Mouse (Mus musculus): ENCODE data around the gene Cntrob. TPM values are rescaled to one million over a fixed set of nuclear protein-coding genes. Genes with fewer than 3 reads are reported as not detected.

Cntrob gene
- total RNA-seq (2021) = 10 to 100 TPM; 11.2 to 15.6 TPM

DNA sequence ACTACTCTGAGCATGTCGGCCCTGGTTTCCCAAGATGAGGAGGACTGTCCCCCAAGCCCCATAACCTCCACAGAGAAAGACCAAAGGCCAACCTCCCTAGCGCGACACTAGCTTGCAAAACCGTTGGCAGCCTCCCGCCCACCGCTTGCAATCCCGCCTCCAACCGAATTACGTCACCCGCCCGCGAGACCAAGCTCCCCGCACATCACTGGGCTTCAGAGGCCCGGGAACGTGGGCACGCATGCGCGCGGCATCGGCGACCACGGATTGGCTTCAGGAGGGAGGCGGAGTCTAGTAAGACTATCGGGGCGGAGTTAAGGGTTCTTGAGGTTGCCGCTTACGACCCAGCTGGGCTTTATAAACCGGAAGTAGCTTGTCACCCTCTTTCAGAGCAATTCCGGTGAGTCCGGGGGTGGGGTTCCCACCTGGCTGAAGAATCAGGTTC, at the start of gene Cntrob, which contains the start of gene Trappc1:
Gene Cntrob, minus strand, starts transcription at position 109 of the 445 bp plus-strand sequence.
Gene Trappc1, plus strand, starts transcription at position 314 of the 445 bp plus-strand sequence.
- DNase-seq (ENCODE audit: extremely low spot score in 1 of 2, low spot score in 1 of 2) = peak; percentile 96

DNA sequence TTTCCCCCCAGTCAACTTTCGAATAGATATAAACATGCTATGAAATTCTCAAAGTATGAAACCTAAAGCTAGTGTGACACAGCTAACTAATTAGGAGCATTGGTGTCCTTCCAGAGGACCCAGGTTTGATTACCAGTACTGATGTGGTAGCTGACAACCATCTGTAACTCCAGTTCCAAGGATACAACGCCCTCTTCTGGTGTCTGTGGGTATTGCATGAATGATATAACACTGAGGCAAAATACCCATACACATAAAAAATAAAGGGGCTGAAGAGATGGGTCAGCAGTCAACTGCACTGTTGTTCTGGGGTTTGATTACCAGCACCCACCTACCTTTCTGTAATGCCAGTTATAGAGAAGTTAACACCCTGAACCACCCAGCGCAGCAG, 49.2 kb upstream of the Cntrob start:
- DNase-seq (ENCODE audit: extremely low spot score in 1 of 2, low spot score in 1 of 2) = no peak

DNA sequence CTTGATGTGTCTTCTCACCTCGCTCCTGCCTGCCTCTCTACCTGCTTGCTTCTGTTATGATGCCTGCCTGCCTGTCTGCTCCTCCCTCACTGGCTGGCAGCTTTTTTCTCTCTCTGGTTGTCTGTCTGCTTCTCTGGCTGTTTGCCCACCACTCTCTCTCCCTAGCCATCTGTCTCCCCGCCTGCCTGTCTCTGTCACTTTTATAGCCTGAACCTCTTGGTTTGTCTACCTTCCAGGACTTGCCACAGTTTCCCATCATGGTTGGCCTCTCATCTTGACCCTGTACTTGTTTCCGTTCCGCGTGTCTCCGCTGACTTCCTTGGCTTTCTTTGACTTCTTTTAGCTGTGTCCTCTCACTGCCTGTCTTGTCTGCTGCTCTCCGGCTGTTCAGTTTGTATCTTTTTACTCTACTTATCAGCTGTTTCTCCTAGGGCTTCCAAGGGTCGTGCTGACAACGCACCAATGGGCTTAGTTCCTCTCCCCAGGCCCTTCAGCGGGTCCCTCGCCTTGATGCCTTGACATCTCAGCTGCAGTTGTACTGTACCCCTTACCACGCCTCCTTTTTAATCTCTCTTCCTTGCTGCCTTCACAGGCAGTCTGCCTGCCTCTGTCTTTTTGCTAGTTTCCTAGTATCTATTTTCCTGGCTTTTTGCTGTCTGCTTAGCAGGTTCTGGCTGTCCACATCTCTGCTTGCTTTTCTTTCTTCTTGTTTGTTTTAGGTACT, 48.6 kb upstream of the Cntrob start:
- DNase-seq (ENCODE audit: extremely low spot score in 1 of 2, low spot score in 1 of 2) = peak; percentile 61 to 73

DNA sequence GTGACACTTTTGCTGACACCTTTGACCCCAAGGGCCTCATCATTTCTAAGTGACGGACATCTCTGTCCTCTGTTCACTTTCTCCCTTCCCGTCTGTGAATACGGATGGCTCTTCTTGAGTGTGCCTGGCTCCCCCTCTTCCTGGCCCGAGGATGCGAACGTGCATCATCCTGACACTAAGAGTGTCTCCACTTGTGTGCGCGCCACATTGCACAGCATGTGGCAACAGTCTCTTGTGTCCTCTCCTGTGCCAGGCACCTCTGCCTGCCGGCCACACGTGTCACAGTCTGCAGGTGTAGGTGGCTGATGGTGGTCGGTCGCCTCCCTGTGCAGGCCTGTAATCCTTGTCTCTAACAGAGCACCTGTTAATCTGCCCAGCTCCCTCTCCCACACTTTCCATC, 48.0 kb upstream of the Cntrob start:
- no peak for DNase-seq (ENCODE audit: extremely low spot score in 1 of 2, low spot score in 1 of 2)

DNA sequence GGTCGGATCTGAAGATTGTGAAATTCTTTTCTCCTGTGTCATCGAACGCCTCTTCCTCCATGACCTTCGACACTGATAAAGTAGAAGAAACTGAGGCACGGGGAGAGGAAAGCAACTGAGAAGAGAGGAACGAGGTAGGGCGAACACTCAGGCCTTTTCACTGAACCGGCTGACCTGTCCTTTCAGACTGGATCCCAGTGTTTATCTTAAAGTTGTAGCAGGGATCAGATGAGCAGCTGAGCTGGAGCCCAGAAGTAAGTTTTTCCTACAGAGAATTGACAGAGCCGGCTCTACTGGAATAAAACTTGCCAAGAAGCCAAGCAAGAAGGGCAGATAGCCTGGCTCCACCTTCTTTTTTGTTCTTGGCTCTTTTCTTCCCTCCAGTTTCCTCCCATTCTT, 47.2 kb upstream of the Cntrob start:
- no peak for DNase-seq (ENCODE audit: extremely low spot score in 1 of 2, low spot score in 1 of 2)

DNA sequence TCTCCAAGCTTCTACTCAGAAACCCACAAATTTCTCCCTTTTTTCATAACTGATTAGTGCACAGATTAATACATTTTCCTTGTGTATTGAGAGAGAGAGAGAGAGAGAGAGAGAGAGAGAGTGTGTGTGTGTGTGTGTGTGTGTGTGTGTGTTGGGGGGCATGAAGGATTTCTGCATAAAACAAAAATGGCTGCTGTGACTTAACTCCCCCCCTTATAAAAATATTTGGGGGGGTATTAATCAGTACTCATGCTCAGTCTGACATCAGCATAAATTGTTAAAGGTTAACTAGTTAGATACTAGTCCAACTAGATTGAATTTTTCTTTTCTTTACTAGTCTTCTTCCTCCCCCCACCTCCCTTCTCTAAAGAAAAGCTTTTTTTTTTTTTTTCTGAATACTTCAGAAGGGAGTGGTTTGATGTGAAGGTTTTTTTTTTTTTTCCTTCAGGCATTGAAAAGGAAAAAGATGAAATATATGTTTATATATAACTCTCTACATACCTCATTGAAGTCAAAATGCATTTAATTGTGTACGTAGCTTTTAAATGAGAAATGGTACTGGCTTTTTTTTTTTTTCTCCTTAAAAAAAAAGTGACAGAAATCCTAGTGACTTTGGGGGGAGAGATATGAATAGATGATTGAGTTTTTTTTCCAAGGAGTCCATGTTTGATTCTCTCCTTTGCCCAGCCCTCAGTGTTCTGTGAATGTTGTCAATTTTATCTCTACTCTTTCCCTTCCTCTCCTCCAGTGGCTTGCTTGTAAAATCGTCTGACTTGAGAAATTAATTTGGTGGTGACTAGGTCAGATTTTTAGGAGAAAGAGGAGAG, 46.6 kb upstream of the Cntrob start:
- no peak for DNase-seq (ENCODE audit: extremely low spot score in 1 of 2, low spot score in 1 of 2)

DNA sequence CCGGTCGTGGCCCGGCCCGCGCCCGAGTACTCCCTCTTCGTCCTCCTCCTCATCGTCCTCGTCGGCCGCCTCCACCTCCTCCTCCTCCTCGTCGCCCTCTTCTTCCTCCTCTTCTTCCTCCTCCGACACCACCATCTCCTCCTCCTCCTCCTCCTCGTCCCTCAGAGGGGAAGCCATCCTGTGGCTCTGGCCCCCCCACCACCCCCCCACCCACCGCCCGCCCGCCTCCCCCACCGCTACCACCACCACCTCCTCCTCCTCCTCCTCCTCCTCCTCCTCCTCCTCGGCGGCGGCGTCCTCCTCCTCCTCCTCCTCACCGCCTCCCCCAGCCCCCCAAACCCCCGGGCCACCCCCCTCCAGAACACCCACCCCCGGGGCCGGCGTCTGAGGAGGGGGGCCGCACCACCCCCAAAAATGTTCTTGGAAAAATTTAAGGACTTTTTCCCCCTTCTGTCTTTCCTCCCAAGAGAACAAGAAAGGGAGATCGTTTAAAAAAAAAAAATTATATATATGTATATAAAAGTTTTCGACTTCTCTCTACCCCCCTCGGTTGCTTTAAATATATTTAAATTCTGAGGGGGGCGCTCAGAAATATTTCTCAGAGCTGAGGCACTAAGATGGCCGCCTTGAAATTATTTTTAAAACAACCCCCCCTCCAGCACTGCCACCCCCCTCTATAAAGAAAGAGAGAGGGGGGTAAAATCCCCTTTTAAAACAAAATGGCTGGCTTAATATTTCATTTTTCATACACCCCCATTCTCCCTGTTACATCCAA, 45.8 kb upstream of the Cntrob start, which contains the start of gene Chd3:
Gene Chd3, minus strand, starts transcription at position 192 of the 775 bp plus-strand sequence.
- DNase-seq (ENCODE audit: extremely low spot score in 1 of 2, low spot score in 1 of 2) = no peak

DNA sequence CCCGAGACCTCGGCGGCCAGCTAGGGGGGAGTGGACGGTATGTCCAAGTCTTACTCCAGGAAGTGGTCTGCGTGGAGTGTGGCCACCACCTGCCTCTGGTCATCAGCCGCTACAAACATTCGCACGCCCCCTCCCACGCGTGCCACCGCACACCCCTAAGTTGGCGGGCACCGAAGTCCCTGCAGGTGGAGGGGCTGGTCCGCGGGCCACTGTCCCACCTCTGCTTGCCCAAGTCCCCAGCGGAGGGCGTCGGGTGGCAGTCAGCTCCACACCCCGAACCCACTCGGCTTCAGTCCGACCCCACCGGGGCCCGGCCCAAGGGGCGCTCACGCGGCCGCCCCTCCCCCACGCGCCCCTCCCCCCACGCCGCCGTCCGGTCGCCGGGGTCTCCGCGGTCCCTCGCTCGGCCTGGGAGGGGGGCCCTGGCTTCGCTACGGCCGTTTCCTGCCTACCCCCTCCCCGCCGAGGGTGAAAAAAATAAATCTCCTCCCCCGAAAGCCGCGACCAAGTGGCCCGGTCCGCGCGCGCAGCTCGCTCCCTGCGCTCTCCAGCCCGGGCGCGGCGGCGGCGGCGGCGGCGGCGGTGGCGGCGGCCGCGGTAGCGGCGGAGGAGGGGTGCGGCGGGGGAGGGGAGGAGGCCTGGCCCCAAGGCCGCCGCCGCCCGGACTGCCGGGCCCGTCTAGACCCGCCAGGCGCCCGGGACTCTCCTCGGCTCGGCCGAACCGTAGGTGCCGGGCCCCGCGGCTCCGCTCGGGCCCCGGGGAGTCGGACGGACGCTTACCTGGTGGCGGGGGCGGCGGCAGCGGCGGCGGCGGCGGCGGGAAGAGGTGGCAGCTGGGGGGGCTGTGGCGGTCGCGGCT, 45.0 kb upstream of the Cntrob start:
- DNase-seq (ENCODE audit: extremely low spot score in 1 of 2, low spot score in 1 of 2) = peak in 1 of 2 experiments; percentile 39

DNA sequence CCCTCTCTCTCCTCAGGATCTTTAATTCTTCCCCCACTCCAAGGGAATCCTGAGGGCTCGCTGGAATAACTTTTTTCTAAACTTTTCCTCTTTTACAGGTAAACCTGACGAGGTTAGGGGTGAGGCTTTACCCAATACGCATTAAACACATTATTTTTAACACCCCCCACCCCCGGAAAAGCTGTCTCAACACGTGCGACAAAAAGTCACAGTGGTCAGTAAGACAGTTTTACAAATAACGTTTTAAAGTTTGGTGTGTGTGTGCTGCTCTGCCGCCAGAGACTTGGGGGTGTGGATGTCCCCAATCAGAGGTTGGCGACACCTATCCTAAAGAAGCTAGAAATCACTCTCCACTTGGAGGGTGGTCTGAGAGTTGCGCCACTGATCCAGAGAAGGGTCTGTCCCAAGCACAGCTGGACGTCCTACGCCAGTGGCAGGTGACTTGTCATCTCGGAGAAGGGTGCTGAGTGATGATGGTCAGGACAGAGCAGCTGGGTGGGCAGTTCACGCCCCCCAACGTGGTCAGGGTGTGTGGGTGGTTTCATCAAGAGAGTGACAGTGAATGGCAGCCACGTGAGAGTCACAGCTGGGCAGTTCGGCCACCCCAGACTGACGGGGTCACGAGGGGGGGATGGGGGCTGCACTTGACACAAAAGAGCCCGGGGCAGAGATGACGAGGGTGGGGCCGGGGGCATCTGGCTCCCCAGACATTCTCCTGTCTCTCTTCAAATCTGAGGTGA, 44.2 kb upstream of the Cntrob start:
- no peak for DNase-seq (ENCODE audit: extremely low spot score in 1 of 2, low spot score in 1 of 2)

DNA sequence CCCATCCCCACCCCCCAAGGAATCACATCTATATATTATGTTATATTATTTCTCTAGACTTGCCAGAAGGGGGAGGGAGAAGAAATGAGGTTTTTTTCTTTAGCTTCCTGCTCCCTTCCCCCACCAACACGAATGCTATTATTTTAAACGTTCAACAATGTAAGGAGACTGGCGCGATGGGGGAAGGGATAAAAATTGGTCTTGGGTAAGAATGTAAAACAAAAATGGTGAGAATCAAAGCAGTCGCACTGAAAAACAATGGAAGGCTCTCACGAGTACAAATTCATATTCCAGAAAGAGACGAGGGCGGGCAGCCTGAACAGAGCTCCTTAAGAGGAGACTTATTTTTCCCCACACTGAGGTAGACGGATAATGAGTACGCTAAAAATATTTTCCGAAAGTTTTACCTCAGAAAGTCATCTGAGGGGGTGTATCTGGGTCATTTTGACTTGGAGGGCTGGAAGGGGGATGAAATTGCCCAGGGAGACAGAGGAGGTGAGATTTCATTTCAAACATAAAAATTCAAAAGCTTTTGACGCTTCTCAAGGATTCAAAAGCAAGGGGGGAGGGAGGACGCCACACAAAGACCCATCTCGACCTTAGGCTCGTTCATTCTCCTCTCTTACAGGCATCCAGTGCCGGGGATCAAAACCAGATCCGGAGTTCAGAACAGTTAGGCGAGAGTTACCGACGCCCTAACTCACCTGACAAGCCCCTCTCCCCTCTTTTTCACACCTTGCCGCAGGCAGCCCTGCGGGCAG, 43.5 kb upstream of the Cntrob start:
- peak in 1 of 2 experiments; percentile 22 for DNase-seq (ENCODE audit: extremely low spot score in 1 of 2, low spot score in 1 of 2)

DNA sequence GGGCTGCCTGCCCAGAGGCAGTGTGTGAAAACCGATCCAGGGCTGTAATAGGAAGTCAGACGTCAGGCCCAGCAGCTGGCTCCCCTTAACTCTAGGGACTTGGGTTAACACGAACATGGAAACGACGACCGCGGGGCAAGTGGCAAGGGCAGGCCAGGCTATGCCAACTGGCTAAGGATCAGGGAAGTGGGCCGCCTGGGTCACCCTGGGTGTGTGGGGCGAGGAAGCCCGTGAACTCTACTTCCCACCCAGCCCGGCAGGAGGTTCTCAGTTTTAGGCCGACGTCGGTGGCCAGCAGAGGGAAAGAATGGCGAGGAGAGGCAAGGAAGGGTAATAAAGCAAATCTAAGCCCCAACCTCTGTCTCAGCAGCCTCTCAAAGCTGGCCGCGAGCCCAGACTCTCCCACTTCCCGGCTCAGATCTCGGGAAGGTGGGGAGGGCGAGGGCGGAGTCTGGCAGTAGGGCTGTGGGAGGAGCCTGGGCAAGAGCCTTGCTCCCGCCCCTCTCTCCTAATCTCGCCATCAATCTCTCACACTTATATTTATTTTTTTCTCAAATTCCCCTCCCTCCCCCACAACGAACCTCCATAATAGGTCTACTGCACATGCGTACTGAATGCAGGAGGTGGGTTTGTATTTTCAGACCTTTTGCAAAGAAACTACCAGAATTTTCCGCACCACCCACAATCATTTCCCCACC, 42.7 kb upstream of the Cntrob start:
- DNase-seq (ENCODE audit: extremely low spot score in 1 of 2, low spot score in 1 of 2) = peak; percentile 86 to 93

DNA sequence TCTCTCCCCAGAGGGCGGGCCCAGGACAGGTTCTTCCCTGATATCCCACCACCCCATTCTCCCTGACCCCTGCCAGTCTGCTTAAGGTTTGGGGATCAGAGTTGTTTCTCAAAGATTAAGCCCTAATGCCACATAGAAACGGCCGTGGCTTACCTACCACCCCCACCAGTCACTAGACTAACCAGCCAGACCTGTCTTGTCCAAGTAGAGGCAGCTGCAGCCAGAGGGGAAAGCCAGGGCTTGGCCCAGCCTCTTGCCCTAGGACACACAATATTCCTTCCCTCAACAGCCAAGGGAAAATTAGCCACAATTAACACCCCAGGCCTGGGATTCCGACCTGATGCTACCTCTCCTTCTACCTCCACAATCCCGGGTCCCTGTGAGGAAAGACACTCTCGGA, 42.1 kb upstream of the Cntrob start:
- no peak for DNase-seq (ENCODE audit: extremely low spot score in 1 of 2, low spot score in 1 of 2)

DNA sequence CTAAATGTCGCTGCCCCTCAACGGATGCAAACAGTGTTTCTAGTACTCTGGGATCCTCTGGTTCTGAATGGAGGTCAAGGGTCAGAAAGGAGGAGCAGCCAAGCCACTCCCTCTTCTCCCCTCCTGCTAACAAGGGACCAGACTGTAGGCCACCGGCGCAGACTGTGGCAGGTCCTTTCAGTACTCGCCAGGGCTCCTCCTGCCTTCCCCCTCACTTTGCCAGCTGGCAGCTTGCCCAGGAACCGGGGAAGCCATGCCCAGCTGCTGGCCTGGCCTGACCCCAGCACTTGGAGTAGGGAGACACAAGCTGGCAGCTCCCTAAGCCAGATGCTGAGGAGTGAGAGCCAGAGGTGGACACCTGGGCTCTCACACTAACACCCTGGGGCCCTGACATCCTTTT, 41.3 kb upstream of the Cntrob start:
- peak; percentile 78 to 89 for DNase-seq (ENCODE audit: extremely low spot score in 1 of 2, low spot score in 1 of 2)

DNA sequence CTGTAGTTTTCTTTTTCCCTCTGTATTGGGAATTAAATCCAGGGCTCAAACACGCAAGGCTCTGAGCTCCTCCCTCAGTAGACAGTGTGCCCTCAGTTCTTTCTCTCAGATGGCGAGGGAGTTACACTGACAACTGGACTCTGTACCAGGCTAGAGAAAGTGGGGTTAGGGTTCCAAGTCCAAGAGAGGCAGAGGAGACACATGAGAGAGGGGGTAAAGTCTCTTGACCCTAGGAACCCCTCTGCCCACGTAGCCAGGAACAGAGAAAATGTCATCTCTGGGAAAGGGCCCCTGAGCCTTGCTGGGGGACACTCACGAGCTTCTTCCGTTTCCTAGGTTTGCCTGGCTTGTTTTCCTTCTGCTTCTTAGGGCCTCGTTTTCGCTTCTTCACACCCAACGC, 40.8 kb upstream of the Cntrob start:
- DNase-seq (ENCODE audit: extremely low spot score in 1 of 2, low spot score in 1 of 2) = no peak

DNA sequence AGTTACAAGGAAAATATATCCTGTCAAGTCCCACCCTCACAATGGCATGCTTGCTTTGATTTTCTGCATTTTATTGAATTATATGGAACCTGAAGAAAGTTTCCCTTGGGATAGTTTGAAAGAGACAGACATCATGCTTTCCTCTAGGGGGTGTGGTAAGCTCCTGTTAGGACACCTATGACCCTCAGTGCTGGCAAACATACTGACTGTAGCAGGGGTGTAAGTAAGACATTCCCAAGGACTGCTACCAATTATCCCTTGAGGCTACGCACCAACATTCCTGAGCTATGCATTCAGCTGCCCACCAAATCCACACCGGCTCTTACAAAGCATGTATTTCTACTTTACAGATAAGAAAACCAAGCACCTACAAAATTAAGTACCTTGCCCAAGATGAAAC, 38.9 kb upstream of the Cntrob start:
- no peak for DNase-seq (ENCODE audit: extremely low spot score in 1 of 2, low spot score in 1 of 2)

DNA sequence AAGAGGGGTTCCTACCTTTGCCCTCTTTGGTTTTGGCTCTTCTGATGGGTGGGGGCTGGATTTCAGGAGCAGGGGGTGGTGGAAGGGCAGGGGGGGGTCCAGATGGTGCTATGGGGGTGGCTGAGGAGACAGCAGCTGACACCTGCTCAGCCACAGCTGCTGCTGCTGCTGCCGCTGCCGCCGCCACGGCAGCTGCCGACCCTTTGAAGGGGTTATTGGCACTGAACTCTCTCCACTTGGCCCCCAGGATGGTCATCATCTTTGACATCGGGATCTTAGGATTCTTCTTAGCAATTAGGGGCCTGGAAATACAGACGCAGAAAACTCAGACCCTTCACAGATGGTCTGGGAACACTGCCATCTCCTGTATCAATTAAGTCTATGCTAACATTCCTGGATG, 38.4 kb upstream of the Cntrob start:
- no peak for DNase-seq (ENCODE audit: extremely low spot score in 1 of 2, low spot score in 1 of 2)

DNA sequence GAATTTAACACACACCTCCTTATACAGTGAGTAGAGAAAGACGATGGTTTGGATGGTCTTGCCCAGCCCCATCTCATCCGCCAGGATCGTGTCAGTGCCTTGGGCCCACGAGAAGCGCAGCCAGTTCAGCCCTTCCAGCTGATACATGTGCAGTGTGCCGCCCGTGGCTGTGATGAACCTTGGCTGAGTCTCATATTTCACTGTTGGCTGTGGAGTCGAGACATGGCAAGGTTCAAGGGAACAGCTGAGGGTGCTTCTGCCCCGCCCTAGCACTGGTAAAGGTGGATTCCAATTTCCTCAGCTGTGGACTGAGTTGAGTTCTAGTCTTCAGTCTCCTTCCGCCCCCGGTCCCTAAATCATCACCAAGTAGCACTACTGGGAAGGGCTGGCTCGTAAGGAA, 34.1 kb upstream of the Cntrob start:
- DNase-seq (ENCODE audit: extremely low spot score in 1 of 2, low spot score in 1 of 2) = no peak

DNA sequence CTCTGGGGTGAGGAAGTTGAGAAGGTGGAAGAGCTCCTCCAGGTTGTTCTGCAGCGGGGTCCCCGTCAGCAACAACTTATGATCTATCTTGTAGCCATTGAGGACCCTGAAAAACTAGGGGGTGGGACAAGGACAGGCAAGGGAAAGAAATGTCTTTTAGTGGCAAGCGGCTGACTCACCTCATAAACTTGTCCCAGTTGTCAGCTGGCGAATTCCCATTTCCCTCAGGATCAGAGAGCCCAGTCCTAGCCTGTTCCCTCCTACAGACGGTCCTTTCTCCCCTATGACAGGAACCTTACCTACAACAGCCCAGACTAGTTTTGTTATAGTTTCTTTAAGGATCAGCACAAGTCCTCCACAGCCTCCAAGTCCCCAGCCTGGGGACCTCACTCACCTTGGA, 33.0 kb upstream of the Cntrob start:
- no peak for DNase-seq (ENCODE audit: extremely low spot score in 1 of 2, low spot score in 1 of 2)

Data from layer of hippocampus, postnatal 25 days (tissue).